Mouse (Mus musculus) neural tube, embryonic 15.5 days (tissue): ENCODE results near the gene Ciz1. TPM values are rescaled to one million over a fixed set of nuclear protein-coding genes. Genes with fewer than 3 reads are reported as not detected.

Experiments used
- ATAC-seq: fragments of 200-750 bp; cut with Nextera tagmentation; 2 replicates; pipeline ENCODE4 v1.8.0; 2017; ENCODE audit warnings: mild to moderate bottlenecking, moderate TSS enrichment, moderate library complexity; ENCODE audit not compliant: low FRiP score
- H3K27ac ChIP-seq: fragments of 300-500 bp; sonication (generic); replicated peaks from 2 replicates; pipeline ENCODE4 v1.5.1; 2015; ENCODE audit warnings: mild to moderate bottlenecking, inconsistent platforms
- H3K27me3 ChIP-seq: fragments of 300-500 bp; sonication (generic); replicated peaks from 2 replicates; pipeline ENCODE4 v1.6.1; 2015; ENCODE audit warnings: inconsistent platforms
- H3K36me3 ChIP-seq: fragments of 300-500 bp; sonication (generic); 2 replicates; pipeline ENCODE4 v1.6.1; 2015; ENCODE audit warnings: inconsistent platforms
- H3K4me1 ChIP-seq: fragments of 300-500 bp; sonication (generic); 2 replicates; pipeline ENCODE4 v1.6.1; 2015; ENCODE audit warnings: inconsistent platforms
- H3K4me2 ChIP-seq: fragments of 300-500 bp; sonication (generic); 2 replicates; pipeline ENCODE4 v1.6.1; 2015; ENCODE audit warnings: inconsistent platforms, mild to moderate bottlenecking, moderate library complexity
- H3K4me3 ChIP-seq: fragments of 300-500 bp; sonication (generic); replicated peaks from 2 replicates; pipeline ENCODE4 v1.5.1; 2015; ENCODE audit warnings: mild to moderate bottlenecking, inconsistent platforms
- H3K9ac ChIP-seq: fragments of 300-500 bp; sonication (generic); replicated peaks from 2 replicates; pipeline ENCODE4 v1.6.1; 2015; ENCODE audit warnings: mild to moderate bottlenecking, inconsistent platforms
- H3K9me3 ChIP-seq: fragments of 300-500 bp; sonication (generic); replicated peaks from 2 replicates; pipeline ENCODE4 v1.6.1; 2016; ENCODE audit warnings: inconsistent platforms
- WGBS: fragments of 180-500 bp; shearing (Covaris S2); methylation state at CpG from one replicate; pipeline ENCODE4 v1.1.7; 2015; ENCODE audit warnings: mixed read lengths; 5-methylcytosine and 5-hydroxymethylcytosine counted together
- polyA plus RNA-seq: library from polyadenylated mRNA; unstranded; fragments of >200 nt; fragmentation: Nextera tagmentation; extraction: Ambion mirVana; gene quantifications from 2 replicates; pipeline ENCODE4 v1.2.1, GENCODE M21; 2015

Ciz1 gene
- polyA plus RNA-seq, 1 experiment from 2014 or later, result 43.8 TPM

DNA sequence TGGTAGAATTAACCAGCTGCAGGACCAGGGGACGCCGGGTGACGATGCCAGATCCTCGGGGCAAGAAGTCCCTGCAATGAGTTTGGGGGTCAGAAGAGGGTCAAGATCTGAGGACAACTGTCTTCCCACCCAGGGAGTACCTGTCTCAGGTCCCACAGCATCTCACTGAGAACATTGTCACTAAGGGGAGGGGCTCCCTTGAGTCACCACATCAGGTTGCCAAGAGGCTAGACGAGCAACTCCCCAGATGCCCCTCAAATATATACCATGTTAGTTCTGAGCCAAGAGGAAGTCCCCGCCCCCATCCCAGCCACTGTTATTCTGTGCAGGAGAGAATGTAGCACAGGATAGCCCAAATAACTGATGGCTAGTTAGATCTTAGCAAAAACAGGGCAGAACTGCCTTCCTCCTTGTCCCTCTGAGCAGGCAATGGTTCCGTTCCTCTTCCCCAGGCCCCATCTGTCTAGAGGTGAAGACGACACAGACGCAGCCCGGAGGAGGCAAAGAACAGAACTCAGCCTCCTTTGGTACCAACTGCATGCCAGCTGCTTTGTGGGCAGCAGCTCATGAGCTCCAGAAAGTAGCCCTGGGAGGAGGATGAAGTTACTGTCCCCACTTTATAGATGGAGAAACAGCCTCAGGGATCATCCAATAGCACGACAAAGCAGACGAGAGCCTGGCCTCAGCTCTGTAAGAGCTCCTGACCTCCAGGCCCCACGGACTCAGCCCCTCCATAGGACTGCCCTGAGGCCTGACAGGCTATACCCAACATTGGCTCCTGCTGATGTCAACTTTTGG is 11.1 kb upstream of the Ciz1 start:
- Histone ChIP-seq H3K4me3 (no peak overlapping the region), H3K27ac (no peak overlapping the region), H3K27me3 (no peaks in the 10 kb centered on the region), H3K4me1 (peaks cover 17% of the 10 kb centered on the region), H3K9me3 (no peaks in the 10 kb centered on the region), H3K4me2 (no peak overlapping the region), H3K36me3 (peaks cover 36% of the 10 kb centered on the region), H3K9ac (no peak overlapping the region)
- 81% methylated on average over 13 of the region's 13 CpGs for whole genome bisulfite sequencing
- no peak for ATAC-seq

DNA sequence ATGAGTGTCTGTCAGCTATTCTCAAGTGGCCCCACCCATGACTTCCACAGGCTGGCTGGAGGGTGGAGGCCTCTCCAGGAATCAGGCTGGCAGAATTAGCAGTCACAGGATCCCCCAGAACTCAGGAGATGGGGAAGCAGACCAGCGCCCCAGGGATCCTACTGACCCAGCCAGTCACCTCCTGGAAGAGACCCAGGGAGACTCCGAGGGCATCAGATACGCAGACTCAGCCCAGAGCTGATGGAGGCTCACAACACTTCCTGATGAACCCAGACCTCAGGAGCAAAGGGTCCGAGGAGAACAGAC is 10.5 kb upstream of the Ciz1 start:
- no peaks in the 10 kb centered on the region for H3K9me3 ChIP-seq
- no peaks in the 10 kb centered on the region for H3K27me3 ChIP-seq
- H3K27ac ChIP-seq, result no peak overlapping the region
- no peak overlapping the region for H3K4me2 ChIP-seq
- 78% methylated on average over 4 of the region's 4 CpGs for WGBS
- H3K4me1 ChIP-seq, result peaks cover 17% of the 10 kb centered on the region
- no peak for ATAC-seq
- H3K9ac ChIP-seq, result no peak overlapping the region
- H3K36me3 ChIP-seq, result peaks cover 30% of the 10 kb centered on the region
- H3K4me3 ChIP-seq, result no peak overlapping the region

DNA sequence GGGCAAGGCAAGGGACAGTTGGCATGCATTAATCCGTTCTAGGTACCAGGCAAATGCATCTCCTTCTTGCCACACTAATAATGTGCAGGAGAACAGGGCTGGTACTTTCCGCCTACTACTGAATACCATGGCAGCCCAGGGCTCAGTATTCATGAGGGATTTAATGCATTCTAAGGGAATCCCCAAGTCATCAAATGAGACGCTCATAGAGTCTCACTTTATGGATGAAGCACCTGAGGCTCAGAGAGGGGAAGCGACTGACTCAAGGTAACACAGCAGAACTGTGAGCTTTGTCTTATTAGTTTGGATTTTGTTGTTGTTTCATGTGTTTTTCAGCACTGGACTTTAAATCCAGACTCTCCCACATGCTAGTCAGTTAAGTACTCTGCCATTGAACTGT is 10.1 kb upstream of the Ciz1 start:
- no peak for ATAC-seq
- Histone ChIP-seq H3K4me1 (peaks cover 20% of the 10 kb centered on the region), H3K27me3 (no peaks in the 10 kb centered on the region), H3K9ac (no peak overlapping the region), H3K9me3 (no peaks in the 10 kb centered on the region), H3K4me2 (no peak overlapping the region), H3K27ac (no peak overlapping the region), H3K4me3 (no peak overlapping the region), H3K36me3 (peaks cover 26% of the 10 kb centered on the region)
- 85% methylated on average over 4 of the region's 4 CpGs for WGBS

DNA sequence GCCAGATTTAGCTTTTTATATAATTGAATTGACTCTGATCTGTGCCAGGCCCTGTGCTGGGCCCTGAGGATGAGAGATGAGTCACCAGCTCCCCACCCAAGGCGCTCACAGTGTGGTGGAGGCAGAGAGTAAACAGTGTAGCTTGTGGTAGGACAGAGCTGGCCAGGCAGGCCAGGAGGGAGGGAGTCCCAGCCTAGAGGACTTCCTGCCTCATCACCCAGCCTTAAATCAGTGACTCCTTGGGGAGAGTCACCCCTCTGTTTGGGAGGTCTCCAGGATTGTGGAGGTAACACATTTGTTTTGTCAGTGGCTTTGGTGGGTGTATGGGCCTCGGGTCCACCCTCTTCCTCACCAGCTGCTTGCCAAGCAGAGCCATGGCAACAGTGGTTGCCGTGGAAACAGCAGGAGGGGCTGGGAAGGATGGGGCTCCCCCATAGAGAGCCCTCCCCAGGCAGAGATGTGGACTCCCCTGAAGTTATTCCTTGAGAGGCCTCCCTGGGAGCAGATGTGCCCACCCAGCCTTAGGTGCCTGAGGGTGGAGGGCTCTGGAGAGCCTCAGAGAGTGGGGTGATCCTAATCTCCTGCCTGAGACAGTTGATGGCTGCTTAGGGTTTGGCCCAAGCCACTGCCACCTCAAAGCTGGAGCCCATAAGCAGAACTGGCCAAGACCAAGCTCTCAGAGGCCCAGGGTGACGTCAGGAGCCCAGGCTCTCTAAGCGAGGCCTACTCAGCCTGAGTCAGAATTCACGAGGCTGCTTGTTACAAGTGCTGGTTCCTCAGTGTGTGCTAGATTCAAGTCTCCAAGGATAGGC is 9.4 kb upstream of the Ciz1 start:
- 0 out of 2 replicates have a peak overlapping the region, but pooled peaks have one; percentile 8 for H3K27ac ChIP-seq
- no peak overlapping the region for H3K4me3 ChIP-seq
- peaks cover 21% of the 10 kb centered on the region for H3K36me3 ChIP-seq
- WGBS, result 60% methylated on average over 6 of the region's 6 CpGs
- no peaks in the 10 kb centered on the region for H3K9me3 ChIP-seq
- no peak overlapping the region for H3K4me2 ChIP-seq
- ATAC-seq, result peak; percentile 16; the same call in 1 of the 2 replicates
- H3K27me3 ChIP-seq, result no peaks in the 10 kb centered on the region
- H3K9ac ChIP-seq, result no peak overlapping the region; the same call in 1 of the 2 replicates
- peaks cover 21% of the 10 kb centered on the region for H3K4me1 ChIP-seq

DNA sequence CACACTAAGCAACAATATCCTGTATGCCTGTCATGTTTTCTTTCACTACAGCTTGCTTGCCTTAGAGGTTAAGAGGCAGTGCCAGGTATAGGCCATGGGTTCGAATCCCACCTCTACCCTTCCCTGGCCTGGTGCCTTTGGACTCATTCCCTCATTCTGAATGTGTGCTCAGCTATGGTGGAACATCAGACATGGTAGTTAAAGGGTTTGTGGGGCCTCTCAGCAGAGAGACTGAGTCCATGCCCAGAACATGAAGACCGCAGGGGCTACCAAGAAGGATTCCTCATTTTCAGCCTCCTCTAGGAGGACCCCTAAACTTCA is 8.8 kb upstream of the Ciz1 start:
- Histone ChIP-seq H3K4me1 (peaks cover 21% of the 10 kb centered on the region), H3K27ac (no peak overlapping the region), H3K9me3 (no peaks in the 10 kb centered on the region), H3K9ac (no peak overlapping the region), H3K27me3 (no peaks in the 10 kb centered on the region), H3K4me2 (no peak overlapping the region), H3K4me3 (no peak overlapping the region), H3K36me3 (peaks cover 16% of the 10 kb centered on the region)
- no peak for ATAC-seq
- 96% methylated on average over 2 of the region's 2 CpGs for WGBS

DNA sequence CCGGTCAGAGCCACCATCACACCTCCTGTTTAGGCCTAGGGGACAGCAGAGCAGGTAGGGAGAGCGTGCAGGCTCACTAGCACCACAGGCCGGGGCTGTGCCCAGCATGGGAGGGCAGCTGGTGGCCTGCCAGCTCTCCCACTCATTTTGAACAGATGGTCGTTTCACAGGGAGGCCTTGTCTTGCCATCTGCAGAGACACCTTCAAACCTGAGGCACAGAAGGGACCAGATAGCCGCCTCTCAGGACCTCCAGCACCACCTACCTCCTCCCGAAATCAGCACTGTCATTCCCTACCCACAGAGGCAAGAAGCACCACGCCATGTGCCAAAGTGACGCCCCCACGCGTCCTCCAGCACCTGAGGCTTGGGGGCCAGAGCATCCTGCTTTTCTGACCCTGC is 8.1 kb upstream of the Ciz1 start:
- 68% methylated on average over 10 of the region's 10 CpGs for WGBS
- Histone ChIP-seq H3K4me2 (no peak overlapping the region), H3K9me3 (no peaks in the 10 kb centered on the region), H3K4me3 (no peak overlapping the region), H3K27ac (no peak overlapping the region), H3K27me3 (no peaks in the 10 kb centered on the region), H3K4me1 (peaks cover 21% of the 10 kb centered on the region), H3K9ac (no peak overlapping the region), H3K36me3 (peaks cover 19% of the 10 kb centered on the region)
- no peak for ATAC-seq

DNA sequence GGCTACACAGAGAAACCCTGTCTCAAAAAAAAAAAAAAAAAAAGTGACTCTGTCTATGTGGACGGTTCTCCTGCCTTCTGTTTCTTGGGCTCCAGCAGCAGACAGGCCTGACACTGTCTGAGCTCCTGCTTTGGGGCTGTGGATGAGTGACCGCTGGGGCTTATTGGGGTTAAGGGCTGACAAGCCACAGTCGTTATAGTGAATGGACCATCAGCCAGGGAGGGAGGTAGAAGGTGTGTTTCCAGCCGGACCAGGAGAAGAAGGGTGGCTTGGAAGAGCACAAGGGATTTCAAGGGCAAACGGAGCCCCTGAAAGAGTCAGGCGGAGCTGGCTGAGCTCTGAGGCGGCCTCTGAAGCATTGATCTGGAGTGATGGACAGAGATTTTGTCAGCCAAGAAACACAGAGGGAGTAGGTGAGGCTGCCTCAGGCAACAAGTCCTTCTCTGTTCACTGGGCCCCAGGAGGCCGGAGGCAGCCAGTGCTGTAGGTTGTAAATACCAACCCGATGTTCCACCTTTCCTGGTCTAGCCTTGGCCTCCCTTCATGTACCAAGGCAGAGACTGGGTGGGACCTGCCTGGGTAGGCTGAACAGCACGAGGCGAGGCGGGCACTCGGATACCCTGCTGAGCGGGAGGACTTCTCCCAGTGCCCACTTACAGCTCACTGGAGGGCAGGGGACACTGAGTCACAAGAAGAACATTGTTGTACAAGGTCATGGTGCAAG is 7.4 kb upstream of the Ciz1 start:
- WGBS, result 71% methylated on average over 14 of the region's 14 CpGs
- H3K9me3 ChIP-seq, result no peaks in the 10 kb centered on the region
- H3K27ac ChIP-seq, result no peak overlapping the region

DNA sequence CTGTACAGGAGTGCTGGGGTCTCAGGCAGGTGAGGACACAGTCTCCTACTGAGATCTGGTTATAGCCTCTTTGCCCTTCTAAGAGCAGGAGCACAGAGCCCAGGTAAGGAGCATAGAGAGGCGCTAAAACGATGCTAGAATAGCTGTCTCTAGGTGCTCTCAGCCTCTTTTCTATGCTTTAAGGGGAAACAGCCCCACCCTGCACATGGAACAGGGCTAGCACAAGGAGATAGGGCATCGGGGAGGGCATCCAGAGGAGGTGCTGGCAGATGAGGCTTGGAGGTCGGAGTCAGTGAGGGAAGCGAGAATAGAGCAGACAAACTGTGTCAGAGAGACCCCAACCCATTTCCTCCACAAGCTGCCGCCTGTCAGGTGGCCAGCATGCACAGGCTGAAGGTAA is 5.1 kb upstream of the Ciz1 start:
- H3K27ac ChIP-seq, result no peak overlapping the region
- no peak for ATAC-seq
- H3K4me3 ChIP-seq, result no peak overlapping the region
- no peak overlapping the region for H3K9ac ChIP-seq
- WGBS, result 77% methylated on average over 6 of the region's 6 CpGs
- H3K36me3 ChIP-seq, result peaks cover 13% of the 10 kb centered on the region; the same call in 1 of the 2 replicates
- no peaks in the 10 kb centered on the region for H3K27me3 ChIP-seq
- H3K4me1 ChIP-seq, result peaks cover 49% of the 10 kb centered on the region
- no peaks in the 10 kb centered on the region for H3K9me3 ChIP-seq
- H3K4me2 ChIP-seq, result no peak overlapping the region

More for the DNA sequence above, 7.4 kb upstream of the Ciz1 start:
- no peak overlapping the region for H3K4me2 ChIP-seq
- H3K4me1 ChIP-seq, result peaks cover 27% of the 10 kb centered on the region
- H3K9ac ChIP-seq, result no peak overlapping the region
- ATAC-seq, result no peak
- H3K36me3 ChIP-seq, result peaks cover 15% of the 10 kb centered on the region
- no peak overlapping the region for H3K4me3 ChIP-seq
- no peaks in the 10 kb centered on the region for H3K27me3 ChIP-seq

DNA sequence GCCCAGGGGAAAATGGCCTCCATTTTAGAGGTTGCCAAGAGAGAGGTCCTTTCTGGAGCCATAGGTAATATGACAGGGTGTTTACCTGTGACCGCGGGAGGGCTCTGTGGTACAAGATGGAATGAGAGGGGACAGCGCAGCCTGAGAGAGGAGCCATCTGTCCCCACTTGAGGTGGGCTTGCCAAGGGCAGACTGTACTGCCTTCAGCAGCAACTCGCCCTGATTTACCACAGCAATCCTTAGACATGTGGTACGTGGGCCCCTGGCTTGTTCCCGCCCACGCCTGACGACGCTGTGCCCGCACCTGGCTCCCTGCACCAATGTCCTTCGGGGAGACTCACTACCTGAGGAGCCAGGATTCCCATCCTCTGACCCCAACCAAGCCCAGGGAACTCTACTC is 3.8 kb upstream of the Ciz1 start:
- no peak overlapping the region for H3K4me3 ChIP-seq
- 85% methylated on average over 11 of the region's 11 CpGs for WGBS
- no peak overlapping the region for H3K27ac ChIP-seq
- H3K4me1 ChIP-seq, result peaks cover 40% of the 10 kb centered on the region
- H3K9ac ChIP-seq, result no peak overlapping the region
- ATAC-seq, result no peak
- H3K9me3 ChIP-seq, result no peaks in the 10 kb centered on the region
- H3K36me3 ChIP-seq, result peaks cover 13% of the 10 kb centered on the region; the same call in 1 of the 2 replicates
- H3K4me2 ChIP-seq, result no peak overlapping the region
- no peaks in the 10 kb centered on the region for H3K27me3 ChIP-seq

DNA sequence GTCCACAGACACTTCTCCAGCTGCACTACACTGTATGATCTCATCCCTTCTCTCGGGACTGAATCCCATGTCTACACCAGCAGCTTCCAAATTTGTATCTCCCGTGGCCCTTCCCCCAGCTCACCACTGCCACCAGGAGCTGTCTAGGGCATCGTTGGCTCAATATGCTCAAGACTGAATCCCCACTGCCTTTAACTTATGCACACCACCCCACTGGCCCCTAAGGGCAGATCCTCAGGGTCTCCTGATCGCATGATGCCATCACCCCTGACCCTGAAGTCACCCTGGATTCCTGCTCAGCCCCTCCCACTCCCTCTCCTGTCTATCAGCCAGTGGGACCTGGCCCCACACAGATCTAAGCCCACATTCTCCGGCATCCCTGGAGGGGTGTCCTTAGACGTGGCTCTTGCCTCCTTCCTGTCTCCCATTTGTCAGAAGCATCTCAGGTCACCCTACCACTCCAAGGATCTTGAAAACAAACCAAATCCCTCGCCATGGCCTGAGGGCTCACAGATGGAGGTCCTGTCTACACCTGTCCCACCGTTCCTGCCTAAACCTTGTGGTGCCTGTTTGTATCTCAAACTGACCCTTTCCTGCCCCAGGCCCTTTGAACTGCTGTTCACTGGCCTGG is 2.4 kb upstream of the Ciz1 start:
- Histone ChIP-seq H3K36me3 (peaks cover 13% of the 10 kb centered on the region; the same call in 1 of the 2 replicates), H3K4me2 (peak overlapping the region; percentile 79; the same call in 1 of the 2 replicates), H3K27me3 (no peaks in the 10 kb centered on the region), H3K9me3 (no peaks in the 10 kb centered on the region), H3K27ac (no peak overlapping the region), H3K9ac (no peak overlapping the region), H3K4me1 (peaks cover 39% of the 10 kb centered on the region), H3K4me3 (no peak overlapping the region)
- ATAC-seq, result no peak
- WGBS, result 67% methylated on average over 8 of the region's 8 CpGs

DNA sequence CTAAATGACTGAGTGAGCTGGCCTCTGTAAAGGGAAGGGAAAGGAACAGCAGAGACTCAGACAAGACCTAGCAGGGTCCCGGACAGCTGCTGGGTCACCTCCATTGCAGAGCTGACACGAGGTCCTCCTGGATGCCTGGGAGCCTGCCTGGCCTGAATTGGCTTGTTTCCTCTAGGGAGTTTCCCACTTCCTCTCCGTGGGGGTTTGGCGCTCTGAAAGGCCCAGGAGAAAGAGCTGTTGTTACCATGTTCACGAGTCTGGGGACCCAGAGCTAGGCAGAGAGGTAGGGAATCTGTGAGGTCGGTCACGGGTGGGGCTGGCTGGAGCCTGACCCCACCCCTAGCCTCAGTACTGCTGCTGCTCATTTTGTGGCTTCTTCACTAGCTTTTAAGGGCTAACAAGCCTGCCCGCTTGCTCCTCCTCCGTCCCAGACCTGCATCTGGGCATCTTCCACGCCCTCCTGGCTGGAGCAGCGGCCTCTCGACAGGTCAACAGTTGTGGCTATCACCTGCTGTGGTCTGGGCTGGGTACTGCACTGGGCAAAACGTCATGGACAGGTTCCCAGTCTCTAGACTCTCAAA is 1.6 kb upstream of the Ciz1 start:
- H3K9ac ChIP-seq, result no peak overlapping the region
- H3K36me3 ChIP-seq, result peaks cover 13% of the 10 kb centered on the region; the same call in 1 of the 2 replicates
- H3K9me3 ChIP-seq, result no peaks in the 10 kb centered on the region
- H3K4me3 ChIP-seq, result no peak overlapping the region; the same call in 1 of the 2 replicates
- H3K27ac ChIP-seq, result no peak overlapping the region
- no peak for ATAC-seq
- WGBS, result 49% methylated on average over 13 of the region's 13 CpGs
- peaks cover 39% of the 10 kb centered on the region for H3K4me1 ChIP-seq
- no peaks in the 10 kb centered on the region for H3K27me3 ChIP-seq
- H3K4me2 ChIP-seq, result peak overlapping the region; percentile 79
